Mouse (Mus musculus): ENCODE data around the gene Zdhhc7. TPM values are rescaled to one million over a fixed set of nuclear protein-coding genes. Genes with fewer than 3 reads are reported as not detected.

Gene Zdhhc7
- polyA plus RNA-seq, 1 experiment, result 93.4 TPM

GRCm38 (mm10) chr8:120032549-120033208 lies 68.6 kb downstream of the Zdhhc7 start:
- H3K36me3 ChIP-seq (ENCODE audit: control insufficient read depth, insufficient read depth, low read length), result no peaks in the 10 kb centered on the region
- H3K27ac ChIP-seq (ENCODE audit: control insufficient read depth, insufficient read depth, low read length), result peak overlapping the region; percentile 89
- DNase-seq, result peak; percentile 80
- H3K4me3 ChIP-seq (ENCODE audit: control insufficient read depth, insufficient read depth, low read length), result no peak overlapping the region
- peaks cover 24% of the 10 kb centered on the region for H3K4me1 ChIP-seq (replicated peaks; ENCODE audit: control insufficient read depth, insufficient read depth, low read length)
- no peaks in the 10 kb centered on the region for H3K27me3 ChIP-seq (ENCODE audit: control insufficient read depth, insufficient read depth, low read length)
- WGBS, result 22% methylated on average over 5 of the region's 5 CpGs
- TF ChIP-seq POLR2A (IDR thresholded peaks at IDR 0.05; ENCODE audit: control insufficient read depth, extremely low read depth, insufficient read depth, low read length, poor library complexity), result 0 out of 2 replicates have a peak, but pooled peaks have one; percentile 12
- TF ChIP-seq CTCF (IDR thresholded peaks at IDR 0.05; ENCODE audit: borderline replicate concordance, control insufficient read depth, extremely low read depth, insufficient read depth, low read length, poor library complexity), result no peak

Other genes starting within 250 kb of the Zdhhc7 start
- gene Klhl36, start 239.2 kb downstream of the Zdhhc7 start, polyA plus RNA-seq (2012; rRNA removed), result 41.8 and 51.0 TPM in 2 replicates
- gene Usp10, start 191.1 kb downstream of the Zdhhc7 start, polyA plus RNA-seq (2012; rRNA removed), result 126 and 149 TPM in 2 replicates
- gene Gm20388, start 190.6 kb downstream of the Zdhhc7 start, polyA plus RNA-seq (2012; rRNA removed), result 89.2 and 103 TPM in 2 replicates
- 7.6 TPM in 2 replicates for gene Crispld2, start 109.0 kb downstream of the Zdhhc7 start, polyA plus RNA-seq (2012; rRNA removed)
- gene 6430548M08Rik, start 12.7 kb upstream of the Zdhhc7 start, polyA plus RNA-seq (2012; rRNA removed), result 4.9 and 8.6 TPM in 2 replicates
- gene Fam92b, start 76.0 kb upstream of the Zdhhc7 start, polyA plus RNA-seq (2012; rRNA removed), result 0.39 TPM in 1 of 2 replicates, not detected in the other
- 202 and 226 TPM in 2 replicates for gene Gse1, start 127.0 kb upstream of the Zdhhc7 start, polyA plus RNA-seq (2012; rRNA removed)

Measured in thymus, adult 2 months (tissue).